Mouse (Mus musculus): ENCODE measurements around the gene Rasd2.

DNA sequence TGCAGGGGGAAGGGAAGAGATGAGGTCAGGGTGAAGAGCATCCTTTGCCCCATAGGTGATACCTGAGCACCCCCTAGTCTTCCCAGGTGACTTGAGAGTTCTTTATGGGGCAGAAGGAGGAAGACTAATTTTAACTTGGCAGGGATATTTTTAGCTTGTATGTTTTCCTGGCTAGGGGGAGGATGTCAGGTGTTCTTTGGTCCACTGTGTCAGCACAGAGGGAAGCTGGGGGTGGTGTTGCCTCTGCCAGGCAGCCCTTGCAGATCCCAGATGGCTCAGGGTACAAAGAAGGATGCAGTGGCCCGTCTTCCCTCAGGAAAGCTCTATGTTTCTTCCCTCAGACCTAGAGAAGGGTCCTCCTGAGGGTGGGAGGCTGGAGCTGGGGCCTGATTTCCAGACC, 13.8 kb upstream of the Rasd2 start:
- TF ChIP-seq CTCF (IDR thresholded peaks at IDR 0.05; ENCODE audit: control insufficient read depth, insufficient read depth, low read length) (no peak), POLR2A (IDR thresholded peaks at IDR 0.05; ENCODE audit: borderline replicate concordance, control insufficient read depth, low read depth, low read length) (no peak)
